Mouse (Mus musculus): ENCODE data around the gene Slc9b1.
A peak's percentile ranks its signal among the peaks of the same experiment; 100 is the strongest.

Gene Slc9b1

DNA sequence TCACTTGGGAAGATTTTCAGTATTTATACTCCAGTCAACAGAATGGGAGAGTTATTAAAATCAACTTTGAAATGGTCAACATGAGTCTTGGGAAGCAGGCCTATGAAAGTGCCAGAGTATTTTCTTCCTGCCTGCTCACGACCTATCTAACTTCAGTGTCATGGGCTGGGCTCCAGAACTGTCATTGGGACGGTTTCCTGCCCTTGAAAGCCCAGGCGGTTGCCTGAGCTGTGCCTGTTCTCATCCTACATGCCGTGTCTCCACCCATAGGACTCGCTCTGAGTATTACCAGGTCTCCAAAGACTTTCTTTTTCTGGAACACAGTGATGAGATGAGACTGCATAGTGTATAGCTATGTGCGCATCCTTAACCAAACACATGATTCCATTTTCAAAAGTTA is 45.4 kb downstream of the Slc9b1 start:
- no peak for DNase-seq

DNA sequence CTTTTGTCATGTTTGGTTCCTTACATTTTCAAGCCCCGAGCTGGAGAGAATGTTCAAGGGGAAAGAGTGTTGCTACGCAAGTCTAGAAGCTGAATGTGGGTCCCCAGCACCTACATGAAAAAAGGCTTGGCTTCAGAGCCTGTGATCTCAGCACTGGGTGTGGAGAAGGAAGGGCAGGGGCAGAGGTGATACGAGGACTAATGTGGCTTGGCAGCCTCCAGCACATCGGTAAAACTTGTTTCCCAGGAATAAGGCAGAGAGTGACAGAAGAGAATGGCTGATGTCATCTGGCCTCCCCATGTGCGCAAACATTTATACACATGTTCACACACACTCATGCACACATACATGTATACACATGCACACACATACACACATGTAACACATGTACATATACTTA is 47.3 kb downstream of the Slc9b1 start:
- DNase-seq, result no peak

DNA sequence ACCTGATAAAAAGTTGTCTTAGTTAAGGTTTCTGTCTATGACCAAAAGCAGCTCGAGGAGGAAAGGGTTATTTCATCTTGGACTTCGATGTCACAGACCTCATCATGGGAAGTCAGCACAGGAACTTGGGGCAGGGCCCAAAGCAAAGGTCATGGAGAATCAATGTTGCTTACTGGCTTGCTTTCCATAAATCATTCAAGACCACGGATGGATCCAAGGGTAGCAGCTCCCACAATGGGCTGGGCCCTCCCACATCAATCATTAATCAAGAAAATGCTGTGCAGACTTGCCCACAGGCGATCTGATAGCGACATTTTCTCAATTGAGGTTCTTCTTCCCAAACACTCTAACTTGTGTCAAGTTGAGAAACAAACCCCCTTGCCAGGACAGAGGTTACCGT is 48.3 kb downstream of the Slc9b1 start:
- DNase-seq, result no peak

DNA sequence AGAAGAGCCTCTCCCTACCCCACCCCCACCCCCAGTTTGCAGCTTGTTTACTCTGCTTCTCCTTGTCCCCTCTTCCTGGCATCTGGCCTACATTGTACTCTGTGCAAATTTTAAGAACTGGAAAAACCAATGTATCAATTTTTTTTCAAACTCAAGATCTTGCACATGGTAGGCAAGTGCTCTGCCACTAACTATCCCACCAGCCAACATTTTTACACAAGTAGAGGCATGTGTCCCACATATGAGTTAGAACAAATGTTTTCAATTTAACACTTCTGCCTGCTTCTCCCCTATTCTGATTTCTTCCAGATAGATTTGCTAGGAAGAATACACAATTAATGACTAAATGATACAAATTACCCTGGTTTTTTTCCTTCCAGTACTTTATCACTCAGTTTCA is 49.3 kb downstream of the Slc9b1 start:
- no peak for DNase-seq

DNA sequence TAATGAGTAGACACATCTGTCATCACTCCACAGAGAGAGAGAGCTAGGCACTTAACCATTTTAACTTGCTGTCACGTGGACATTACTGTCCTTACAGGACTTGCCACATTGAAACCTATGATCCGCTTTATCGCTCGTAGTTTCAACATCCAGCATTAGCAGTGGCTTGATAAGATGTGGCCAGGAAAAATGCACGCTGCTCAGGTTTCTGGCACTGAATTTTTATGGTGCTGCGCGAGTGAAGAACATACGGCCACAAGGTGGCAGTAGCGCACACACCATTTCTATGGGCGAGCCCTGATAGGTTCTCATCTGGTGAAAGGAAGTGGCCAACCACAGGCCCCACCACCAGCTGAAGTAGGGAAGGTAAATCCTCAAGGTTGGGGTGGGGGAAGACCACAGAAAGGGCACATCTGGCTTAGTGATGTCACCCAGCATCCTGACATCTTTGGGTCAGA is 54.4 kb downstream of the Slc9b1 start:
- peak; percentile 74 for DNase-seq

DNA sequence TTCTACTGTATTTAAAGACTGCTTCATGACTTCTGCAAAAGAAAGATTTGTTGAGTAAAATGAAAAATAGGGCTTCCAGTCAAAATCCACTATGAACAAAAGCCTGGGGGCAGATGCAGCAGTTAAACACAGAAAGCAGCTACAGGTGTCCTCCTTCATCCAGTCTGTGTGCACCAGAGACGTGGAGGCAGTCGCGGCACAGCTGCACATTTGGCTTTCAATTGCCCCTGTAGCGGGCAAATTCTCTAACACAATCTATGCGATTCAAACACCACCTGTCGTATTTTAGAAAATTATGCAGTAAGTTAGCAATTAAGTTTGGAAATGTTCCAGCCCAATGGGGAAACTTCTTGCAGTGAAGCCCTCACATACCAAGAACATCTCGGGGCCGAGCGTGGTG is 55.4 kb downstream of the Slc9b1 start:
- DNase-seq, result no peak

DNA sequence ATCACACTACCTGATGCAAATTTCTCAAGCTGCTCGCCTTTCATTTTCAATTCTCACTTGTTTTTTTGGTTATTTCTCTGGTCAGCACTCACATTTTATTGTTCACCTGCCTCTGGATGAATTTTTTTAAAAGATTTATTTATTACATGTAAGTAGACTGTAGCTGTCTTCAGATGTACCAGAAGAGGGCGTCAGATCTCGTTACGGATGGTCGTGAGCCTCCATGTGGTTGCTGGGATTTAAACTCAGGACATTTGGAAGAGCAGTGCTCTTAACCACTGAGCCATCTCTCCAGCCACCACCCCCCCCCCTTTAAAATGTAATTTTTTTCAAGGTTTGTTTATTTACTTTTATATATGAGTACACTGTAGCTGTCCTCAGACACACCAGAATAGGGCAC is 56.0 kb downstream of the Slc9b1 start:
- DNase-seq, result no peak

DNA sequence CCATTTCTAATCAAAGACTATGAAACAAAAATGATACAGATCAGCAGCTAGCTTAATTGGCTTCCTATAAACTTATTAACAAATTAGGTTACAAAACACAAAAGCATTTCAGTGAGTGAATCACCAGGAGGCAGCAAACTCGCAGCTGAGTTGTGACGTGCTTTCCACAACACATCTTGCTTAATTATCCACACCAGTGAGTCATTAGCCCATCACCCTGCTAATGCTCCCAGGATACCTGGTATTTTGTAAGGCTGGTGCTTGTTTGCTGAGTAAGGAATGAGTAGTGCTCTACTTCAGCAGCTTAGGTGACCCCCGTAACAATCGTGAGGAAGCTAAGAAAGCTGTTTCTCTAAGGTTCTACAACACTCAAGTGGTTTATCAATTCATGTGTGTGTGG is 56.8 kb downstream of the Slc9b1 start:
- DNase-seq, result no peak

DNA sequence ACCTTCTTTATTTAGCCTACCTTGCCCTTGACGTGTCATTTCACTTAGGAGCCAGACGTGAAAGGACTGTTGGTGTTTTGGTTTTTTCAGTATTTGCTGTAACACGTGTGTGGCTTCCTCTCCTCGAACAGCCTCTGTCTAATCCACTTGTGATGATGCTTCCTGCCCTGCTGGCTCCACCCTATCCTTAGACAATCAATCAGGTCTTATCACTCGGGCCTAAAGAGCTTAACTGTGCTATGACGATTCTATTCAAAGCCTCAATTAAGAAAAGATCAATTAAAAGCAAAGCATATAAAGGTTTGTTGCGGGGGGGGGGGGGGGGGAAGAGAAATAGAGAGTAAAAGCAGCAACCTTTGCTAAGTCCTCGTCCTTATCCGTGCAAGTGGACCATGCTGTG is 59.5 kb downstream of the Slc9b1 start:
- DNase-seq, result no peak

DNA sequence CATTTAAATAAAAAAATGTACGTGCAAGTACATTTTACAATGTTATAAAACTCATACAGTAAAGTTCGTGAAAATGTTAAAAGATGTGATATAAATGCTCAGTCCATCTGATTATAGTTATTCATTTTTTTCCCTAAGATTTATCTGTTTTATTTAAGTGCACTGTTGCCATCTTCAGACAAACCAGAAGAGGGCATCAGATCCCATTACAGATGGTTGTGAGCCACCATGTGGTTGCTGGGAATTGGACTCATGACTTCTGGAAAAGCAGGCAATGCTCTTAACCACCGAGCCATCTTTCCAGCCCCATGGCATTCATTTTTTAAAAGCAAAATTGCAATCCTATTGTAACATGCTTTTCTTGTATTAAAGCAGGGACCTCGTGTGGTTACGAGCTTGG is 61.4 kb downstream of the Slc9b1 start:
- no peak for DNase-seq

DNA sequence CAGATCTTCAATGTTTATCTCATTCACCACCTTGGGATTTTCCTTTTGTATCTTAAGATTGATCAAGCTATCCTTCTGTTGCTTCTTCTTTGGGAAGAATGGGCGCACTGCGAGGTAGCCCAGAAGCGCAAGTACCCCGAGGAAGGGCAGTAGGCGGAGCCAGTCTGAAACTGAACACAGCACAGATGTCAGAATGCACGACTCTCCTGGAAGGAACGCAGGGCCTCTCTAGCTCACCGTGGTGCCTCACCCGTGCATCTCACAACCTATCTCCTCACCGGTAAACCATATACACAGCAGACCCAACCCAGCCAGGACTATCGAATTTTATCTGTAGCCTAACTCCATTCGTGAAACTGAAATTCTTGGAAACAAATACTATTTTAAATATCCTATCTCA is 63.2 kb downstream of the Slc9b1 start:
- no peak for DNase-seq

DNA sequence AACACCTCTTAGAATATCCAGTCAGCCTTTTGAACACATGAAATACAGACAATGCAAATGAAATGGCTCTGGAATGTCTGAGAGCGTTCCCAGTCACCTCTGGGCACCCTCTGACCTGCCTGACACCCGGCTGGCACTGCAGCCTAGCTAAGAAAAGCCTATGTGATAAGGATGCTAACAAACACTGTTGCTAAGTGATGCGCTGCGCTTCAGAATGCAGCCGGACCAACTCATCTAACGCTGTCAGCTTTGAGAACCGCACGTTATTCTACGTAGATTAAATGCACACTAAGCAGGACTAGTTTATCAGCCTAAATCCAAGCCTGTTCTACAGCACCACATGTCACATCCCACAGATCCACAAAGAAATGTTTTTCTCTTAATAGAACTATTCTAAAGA is 64.0 kb downstream of the Slc9b1 start:
- DNase-seq, result no peak

DNA sequence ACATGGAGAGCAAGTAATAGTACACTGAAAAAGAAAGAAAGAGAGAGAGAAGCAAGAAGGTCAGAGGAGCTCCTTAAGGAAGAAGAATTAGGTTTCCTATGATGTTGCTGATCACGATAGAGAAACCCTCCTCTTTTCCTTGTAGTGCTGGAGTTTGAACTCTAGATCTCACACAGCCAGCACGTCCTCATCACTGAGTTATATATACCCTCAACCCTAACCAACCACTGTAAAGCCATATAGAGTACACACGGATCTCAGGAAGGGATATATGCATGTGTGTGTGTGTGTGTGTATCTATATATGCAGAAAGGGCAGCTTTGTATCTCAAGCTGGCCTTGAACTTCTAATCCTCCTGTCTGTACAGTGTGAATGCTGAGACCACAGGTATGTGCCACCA is 69.4 kb downstream of the Slc9b1 start:
- no peak for DNase-seq

DNA sequence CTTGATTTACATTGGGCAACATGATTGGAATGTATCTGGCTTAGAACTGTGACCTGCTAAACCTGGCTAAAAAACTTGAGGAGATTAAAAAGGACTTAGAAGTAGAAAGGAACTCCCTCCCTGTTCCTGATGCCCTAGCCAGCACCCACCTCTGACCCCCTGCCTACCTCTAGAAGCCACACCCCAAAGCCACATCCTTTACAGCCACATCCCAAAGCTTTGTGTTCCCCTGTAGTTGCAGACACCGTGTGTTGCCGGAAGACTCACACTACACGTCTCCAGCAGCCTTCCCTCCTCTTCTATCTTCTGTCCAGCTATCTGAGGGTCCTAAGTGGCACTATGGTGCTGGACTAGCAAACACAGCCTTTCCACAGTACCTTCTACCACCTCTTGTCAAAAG is 70.0 kb downstream of the Slc9b1 start:
- no peak for DNase-seq

DNA sequence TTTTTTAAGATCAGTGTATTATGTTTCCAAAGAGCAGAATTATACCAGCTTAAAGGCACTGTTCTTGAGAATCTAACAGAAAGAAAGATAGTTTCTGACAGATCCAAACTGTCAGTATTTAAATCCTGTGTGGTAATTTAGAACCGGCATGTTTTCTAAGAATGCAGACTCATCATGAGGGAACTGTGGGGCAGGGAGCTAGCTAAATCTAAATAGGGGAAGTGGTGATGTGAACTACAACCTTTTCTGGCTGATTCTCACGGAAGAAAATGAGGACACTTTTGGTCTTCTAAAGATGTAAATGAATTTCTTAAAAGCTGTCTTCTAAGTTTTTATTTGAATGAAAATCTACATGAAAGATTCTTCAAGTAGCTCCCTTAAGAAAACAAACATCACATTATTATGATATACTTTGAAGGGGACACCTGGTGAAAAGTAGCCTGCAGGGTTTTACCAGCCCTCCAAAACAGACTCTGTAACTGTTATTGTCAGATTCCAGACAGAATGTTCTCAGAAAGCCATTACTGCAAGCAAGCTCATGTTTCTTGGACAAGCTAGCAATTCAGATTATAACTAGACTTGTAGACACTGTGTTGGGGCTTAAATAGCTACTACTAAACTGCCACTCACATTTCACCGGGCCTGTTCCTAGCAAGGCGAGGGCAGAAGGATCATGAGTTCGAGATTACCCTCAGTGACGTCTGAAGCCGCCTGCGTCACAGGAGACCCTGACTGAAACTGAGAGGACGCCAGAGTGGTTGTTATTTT is 72.9 kb downstream of the Slc9b1 start:
- DNase-seq, result no peak

DNA sequence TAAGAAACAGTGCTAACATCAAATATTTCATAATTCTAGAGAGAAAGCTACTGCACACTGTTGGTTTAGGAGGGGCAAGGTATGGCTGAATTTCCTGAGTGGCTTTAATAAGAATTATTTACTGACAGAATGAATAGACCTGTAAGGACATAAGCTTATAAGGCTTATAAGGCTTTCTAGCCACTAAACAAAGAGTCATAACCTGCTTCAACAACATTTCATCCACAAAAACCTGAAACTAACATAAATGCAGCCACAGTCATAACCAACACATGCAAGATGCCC is 73.4 kb downstream of the Slc9b1 start:
- DNase-seq, result no peak

DNA sequence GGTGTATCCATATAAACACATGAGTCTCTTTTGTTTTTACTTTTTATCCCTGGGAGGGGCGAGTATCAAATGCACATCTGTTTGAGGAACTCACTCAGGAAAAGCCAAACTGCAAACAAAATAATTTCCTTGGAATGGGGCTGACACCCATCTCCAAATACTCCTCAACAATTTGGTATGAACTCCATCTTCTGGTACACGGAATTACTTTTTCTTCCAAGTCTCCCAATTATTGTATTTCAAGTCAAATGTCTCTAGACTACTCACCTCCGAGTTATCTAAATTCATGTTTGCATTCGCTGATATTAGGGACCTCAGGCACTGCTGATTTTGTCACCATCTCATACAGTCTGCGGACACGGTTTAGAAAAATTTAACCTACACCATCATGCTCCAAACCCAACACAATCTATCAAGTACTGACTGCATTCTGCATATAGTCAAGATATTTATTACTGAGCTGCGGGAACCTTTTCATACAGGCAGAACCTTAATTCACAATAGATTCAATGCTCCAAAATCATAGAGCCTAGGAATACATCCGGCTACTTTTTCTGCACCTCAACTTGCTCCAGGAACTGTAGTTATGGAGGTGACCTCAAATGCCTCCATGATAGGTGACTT is 74.5 kb downstream of the Slc9b1 start:
- no peak for DNase-seq

DNA sequence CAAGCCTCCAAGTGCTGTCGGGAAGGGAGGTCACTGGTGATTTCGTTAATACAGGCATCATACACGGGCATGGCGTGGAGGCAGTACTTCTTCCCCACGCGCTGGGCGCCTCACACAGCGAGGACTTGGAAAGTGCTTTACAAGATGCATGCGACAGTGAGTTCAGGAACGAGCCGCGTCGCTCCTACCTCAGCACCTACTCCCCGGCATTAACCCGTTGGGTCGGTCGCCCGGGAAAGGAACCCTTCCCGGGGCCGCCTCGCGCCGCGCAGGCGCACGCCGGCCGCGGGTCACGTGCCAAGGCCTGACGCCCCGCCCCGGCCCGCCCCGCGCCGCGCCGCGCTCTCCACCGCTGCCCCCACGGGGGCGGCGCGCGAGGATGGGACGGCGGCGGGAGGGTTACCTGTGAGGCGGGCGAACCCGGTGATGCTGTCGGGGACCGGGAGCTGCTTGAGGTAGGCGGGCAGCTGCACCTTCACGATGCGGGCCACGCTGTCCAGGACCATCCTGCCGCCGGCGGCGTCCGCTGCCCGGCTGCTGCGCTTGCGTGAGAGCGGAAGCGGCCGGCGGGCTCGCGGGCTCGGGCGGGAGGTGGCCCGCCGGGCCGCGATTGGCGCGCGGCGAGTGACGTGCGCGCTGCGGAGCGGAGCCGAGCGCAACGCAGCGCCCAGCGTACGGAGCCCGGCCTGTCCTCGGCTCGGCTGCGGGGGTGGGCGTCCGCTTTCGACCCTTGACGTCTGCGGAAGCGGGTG is 75.2 kb downstream of the Slc9b1 start:
- peak; percentile 90 for DNase-seq

DNA sequence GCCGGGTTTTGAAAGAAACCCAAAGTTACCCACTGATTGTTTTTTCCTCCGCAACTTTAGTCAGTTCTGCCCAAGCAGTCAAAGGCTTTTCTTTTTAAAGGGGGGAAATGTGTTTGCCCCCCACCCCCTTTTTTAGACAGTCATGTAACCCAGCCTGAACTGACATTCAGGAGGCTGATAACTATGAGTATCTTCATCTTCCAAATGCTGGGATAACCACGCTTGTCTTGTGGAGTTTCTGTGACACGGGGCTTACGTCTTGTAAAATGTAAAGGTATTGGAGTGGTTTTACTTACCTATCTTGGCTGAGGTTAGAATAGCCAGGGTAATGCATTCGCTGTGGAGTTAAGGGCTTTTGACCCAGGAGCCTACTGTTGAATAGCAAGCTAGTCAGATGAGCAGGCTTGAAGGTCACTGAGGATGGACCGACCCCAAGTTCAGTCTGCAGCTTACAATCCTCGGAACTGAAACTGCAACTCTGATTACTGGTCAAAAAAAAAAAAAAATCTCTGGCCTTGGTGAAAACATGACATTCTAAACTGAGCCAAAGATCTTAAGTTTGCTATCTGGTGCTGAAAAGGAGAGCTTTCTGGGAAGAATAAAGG is 75.9 kb downstream of the Slc9b1 start, which contains the start of gene Cisd2:
Gene Cisd2 (minus strand): TSS at position 318 of the 605 bp plus-strand sequence.
- DNase-seq, result no peak

DNA sequence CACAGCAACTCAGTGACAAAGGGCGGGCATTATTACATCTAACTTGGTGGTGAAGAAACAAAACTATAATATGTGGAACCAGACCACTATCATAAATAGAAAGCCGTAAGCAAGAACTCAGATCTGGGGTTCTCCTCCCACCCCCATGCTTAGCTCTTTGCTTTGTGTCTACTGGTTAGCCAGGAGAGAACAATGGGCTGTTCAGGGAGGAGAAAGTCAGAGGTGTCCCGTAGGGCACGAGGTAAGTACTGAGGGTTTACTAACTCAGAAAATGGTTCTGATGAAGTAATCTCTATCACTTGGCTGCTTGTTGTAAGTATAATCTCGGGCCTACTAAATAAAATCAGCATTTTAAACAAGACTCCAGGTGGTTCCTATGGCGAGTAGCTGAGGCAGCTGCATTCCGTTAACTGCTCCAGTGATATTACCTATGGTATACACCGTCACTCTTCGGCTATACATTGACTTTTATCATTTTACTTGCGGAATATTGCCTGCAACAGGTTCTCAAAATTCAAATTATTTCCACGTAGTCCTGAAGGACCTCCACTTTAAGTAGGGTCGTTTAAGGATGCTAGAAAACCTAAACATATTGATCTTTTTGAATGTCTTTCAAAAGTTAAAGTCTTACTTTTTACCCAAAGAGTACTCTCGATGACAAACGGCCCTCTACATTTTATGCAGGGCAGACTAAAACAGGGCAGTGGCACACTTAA is 89.2 kb downstream of the Slc9b1 start:
- DNase-seq, result no peak

DNA sequence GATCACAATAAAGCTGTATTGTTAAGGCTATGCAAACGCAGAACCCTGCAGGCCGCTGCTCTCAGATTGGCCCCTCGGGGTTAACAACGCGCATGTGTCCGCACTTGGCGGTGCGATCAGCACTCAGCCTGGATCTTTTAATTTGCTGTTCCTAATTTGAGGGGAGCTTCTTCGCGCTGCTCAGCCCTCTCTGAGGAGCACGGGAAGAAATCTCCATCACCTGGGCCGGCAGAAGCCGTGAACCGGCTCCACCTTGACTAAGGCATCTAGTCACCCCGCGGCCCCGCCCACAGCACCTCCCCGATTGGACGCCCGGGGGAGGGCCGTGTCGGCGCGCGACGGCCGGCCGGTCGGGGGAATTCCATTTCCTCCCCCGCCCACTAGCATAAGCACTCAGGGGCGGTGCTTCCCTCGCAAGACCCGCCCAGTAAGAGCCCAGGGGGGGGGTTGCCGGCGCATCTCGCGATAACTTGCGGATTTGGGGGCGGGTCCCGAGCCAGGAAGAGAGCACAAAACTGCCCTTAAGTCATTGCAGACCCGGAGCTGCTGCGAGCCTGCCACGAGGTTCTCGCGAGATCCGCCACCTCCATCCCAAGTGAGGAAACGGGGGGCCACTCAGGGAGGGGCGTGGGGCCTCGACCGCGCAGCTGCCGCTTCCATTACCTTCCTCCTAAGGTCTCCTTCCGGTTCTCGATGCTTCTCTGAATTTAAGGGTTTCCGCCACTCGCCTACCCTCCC is 90.1 kb downstream of the Slc9b1 start, which contains the start of gene Ube2d3:
Gene Ube2d3 (plus strand): TSS at position 392 of the 738 bp plus-strand sequence.
- DNase-seq, result peak; percentile 99

DNA sequence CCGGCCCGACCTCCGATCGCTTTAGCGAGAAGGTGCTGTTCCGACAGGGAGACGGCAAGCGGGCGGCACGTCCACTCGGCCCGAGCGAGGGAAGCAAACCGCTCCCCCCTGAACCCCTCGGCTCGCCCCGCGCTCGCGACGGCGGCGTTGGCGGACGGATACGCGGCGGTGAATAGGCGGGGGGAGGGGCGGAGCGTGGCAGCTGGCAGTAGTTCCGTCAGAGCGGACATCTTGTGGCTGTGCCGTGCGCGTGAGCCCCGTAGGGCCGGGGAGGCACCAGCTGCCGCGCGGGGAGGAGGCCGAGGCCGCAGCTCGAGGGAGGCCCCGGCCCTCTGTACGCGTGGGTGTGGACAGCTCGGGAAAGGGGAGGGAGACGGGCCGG is 90.7 kb downstream of the Slc9b1 start:
- peak; percentile 95 for DNase-seq
